Mouse (Mus musculus) limb, embryonic 10.5 days (tissue): ENCODE measurements around the gene Polr3gl. TPM values are rescaled to one million over a fixed set of nuclear protein-coding genes. Genes with fewer than 3 reads are reported as not detected.

Experiments used
- DNase-seq: peaks from one replicate; pipeline ENCODE4 v3.0.0-alpha.2; 2017; ENCODE audit warnings: low spot score
- H3K27ac ChIP-seq: fragments of 300-500 bp; sonication (generic); 2 replicates; pipeline ENCODE4 v1.5.1; 2016; ENCODE audit warnings: mild to moderate bottlenecking
- H3K27me3 ChIP-seq: fragments of 300-500 bp; sonication (generic); 2 replicates; pipeline ENCODE4 v1.6.1; 2016; ENCODE audit warnings: low read depth, mild to moderate bottlenecking; ENCODE audit not compliant: poor library complexity, severe bottlenecking
- H3K36me3 ChIP-seq: fragments of 300-500 bp; sonication (generic); 2 replicates; pipeline ENCODE4 v1.6.1; 2016; ENCODE audit warnings: mild to moderate bottlenecking, moderate library complexity
- H3K4me1 ChIP-seq: fragments of 300-500 bp; sonication (generic); 2 replicates; pipeline ENCODE4 v1.6.1; 2016
- H3K4me3 ChIP-seq: fragments of 300-500 bp; sonication (generic); 2 replicates; pipeline ENCODE4 v1.5.1; 2016; ENCODE audit warnings: mild to moderate bottlenecking, moderate library complexity
- H3K9me3 ChIP-seq: fragments of 300-500 bp; sonication (generic); replicated peaks from 2 replicates; pipeline ENCODE4 v1.6.1; 2016; ENCODE audit warnings: mild to moderate bottlenecking
- WGBS: fragments of 180-500 bp; shearing (Covaris S2); methylation state at CpG from one replicate; pipeline ENCODE4 v1.1.7; 2016; 5-methylcytosine and 5-hydroxymethylcytosine counted together
- polyA plus RNA-seq: library from polyadenylated mRNA; unstranded; fragments of >200 nt; fragmentation: Nextera tagmentation; extraction: Ambion mirVana; gene quantifications from 2 replicates; pipeline ENCODE4 v1.2.1, GENCODE M21; 2016

Polr3gl gene
- polyA plus RNA-seq, 1 experiment from 2014 or later, result 42.1 TPM

- peaks cover 19% of the 10 kb centered on the region for H3K36me3 ChIP-seq
- WGBS, result 57% methylated on average over 7 of the region's 7 CpGs
- H3K4me1 ChIP-seq, result peaks cover 44% of the 10 kb centered on the region
- H3K9me3 ChIP-seq, result no peaks in the 10 kb centered on the region
- H3K27ac ChIP-seq, result peak overlapping the region; percentile 73
- no peaks in the 10 kb centered on the region for H3K27me3 ChIP-seq
- H3K4me3 ChIP-seq, result no peak overlapping the region
- DNase-seq, result no peak
Observed at GRCm38 (mm10) chr3:96564633-96565032, 29.3 kb downstream of the Polr3gl start.

DNA sequence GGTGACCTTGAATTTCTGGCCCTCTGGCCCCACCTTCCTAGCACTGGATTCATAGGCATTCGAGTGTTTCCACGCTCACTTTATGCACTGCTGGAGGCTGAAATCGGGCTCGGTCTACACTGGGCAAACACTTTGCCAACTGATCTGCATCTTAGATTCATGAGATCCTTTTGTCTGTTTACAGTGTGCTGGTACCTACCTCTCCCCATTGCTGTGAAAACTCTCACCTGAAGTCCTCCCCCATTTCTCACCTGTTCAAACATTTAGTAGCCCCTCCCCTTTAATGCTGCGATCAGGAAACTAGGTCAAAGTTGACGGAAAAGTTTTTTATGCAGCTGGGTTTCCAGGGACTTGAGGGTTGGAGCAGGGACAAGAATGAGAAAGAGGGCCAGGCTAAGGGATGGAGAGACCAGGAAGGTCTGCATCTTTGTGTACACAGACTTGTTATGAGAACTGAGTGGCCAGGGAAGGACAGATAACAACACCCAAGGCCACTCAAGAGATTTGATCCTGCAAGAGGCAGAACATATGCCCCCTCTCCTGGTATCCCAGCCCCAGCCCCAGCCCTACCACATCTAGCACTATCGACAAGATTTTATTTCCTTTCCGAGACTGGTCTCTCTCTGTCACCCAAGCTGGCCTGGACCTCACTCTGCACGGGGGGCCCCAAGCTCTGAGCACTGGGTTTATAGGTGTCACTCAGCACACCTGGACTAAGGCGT lies 29.9 kb downstream of the Polr3gl start:
- no peak for DNase-seq
- H3K36me3 ChIP-seq, result peaks cover 24% of the 10 kb centered on the region
- H3K27ac ChIP-seq, result peak overlapping the region; percentile 73
- H3K4me3 ChIP-seq, result no peak overlapping the region
- 67% methylated on average over 10 of the region's 10 CpGs for WGBS
- no peaks in the 10 kb centered on the region for H3K9me3 ChIP-seq
- H3K27me3 ChIP-seq, result no peaks in the 10 kb centered on the region
- peaks cover 50% of the 10 kb centered on the region for H3K4me1 ChIP-seq

DNA sequence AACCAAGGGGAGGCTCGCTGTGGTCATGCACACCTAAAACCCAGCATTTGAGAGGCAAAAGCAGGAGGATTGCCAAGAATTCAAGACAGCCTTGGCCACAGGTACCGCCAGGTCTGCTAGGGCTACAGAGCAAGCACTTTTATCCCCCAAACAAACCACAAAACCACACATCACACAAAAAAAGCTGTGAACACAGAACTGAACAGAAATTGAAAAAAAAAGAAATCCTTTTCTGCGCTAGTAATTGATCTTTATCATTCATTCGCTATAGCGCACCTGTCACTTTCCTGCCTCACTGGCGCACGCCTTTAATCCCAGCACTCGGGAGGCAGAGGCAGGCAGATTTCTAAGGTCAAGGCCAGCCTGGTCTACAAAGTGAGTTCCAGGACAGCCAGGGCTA lies 30.7 kb downstream of the Polr3gl start:
- Histone ChIP-seq H3K27me3 (no peaks in the 10 kb centered on the region), H3K4me1 (peaks cover 53% of the 10 kb centered on the region), H3K36me3 (peaks cover 24% of the 10 kb centered on the region), H3K9me3 (no peaks in the 10 kb centered on the region), H3K4me3 (no peak overlapping the region), H3K27ac (no peak overlapping the region)
- WGBS, result 97% methylated on average over 8 of the region's 8 CpGs
- DNase-seq, result no peak

GRCm38 (mm10) chr3:96561946-96562681 lies 31.9 kb downstream of the Polr3gl start:
- Histone ChIP-seq H3K27ac (no peak overlapping the region), H3K36me3 (peaks cover 24% of the 10 kb centered on the region), H3K4me3 (no peak overlapping the region), H3K4me1 (peaks cover 53% of the 10 kb centered on the region), H3K9me3 (no peaks in the 10 kb centered on the region), H3K27me3 (no peaks in the 10 kb centered on the region)
- DNase-seq, result no peak
- 72% methylated on average over 10 of the region's 10 CpGs for WGBS

- H3K36me3 ChIP-seq, result peaks cover 24% of the 10 kb centered on the region
- no peaks in the 10 kb centered on the region for H3K9me3 ChIP-seq
- peaks cover 59% of the 10 kb centered on the region for H3K4me1 ChIP-seq
- no peak overlapping the region for H3K27ac ChIP-seq
- H3K4me3 ChIP-seq, result peak overlapping the region; percentile 78; the same call in 1 of the 2 replicates
- no peak for DNase-seq
- H3K27me3 ChIP-seq, result no peaks in the 10 kb centered on the region
- 93% methylated on average over 9 of the region's 9 CpGs for WGBS
Observed at GRCm38 (mm10) chr3:96560881-96561668, 32.9 kb downstream of the Polr3gl start.

- WGBS, result 92% methylated on average over 23 of the region's 23 CpGs
- H3K9me3 ChIP-seq, result no peaks in the 10 kb centered on the region
- H3K27me3 ChIP-seq, result no peaks in the 10 kb centered on the region
- no peak for DNase-seq
- H3K27ac ChIP-seq, result 0 out of 2 replicates have a peak overlapping the region, but pooled peaks have one; percentile 10
- H3K4me1 ChIP-seq, result peaks cover 66% of the 10 kb centered on the region
- peaks cover 24% of the 10 kb centered on the region for H3K36me3 ChIP-seq
- H3K4me3 ChIP-seq, result peak overlapping the region; percentile 78
Observed at GRCm38 (mm10) chr3:96559911-96560850, 33.8 kb downstream of the Polr3gl start.

GRCm38 (mm10) chr3:96559398-96559910 lies 34.5 kb downstream of the Polr3gl start:
- H3K27me3 ChIP-seq, result no peaks in the 10 kb centered on the region
- no peaks in the 10 kb centered on the region for H3K9me3 ChIP-seq
- peaks cover 24% of the 10 kb centered on the region for H3K36me3 ChIP-seq
- peak overlapping the region; percentile 78 for H3K4me3 ChIP-seq
- 88% methylated on average over 12 of the region's 12 CpGs for WGBS
- no peak for DNase-seq
- peaks cover 63% of the 10 kb centered on the region for H3K4me1 ChIP-seq
- 0 out of 2 replicates have a peak overlapping the region, but pooled peaks have one; percentile 10 for H3K27ac ChIP-seq

- DNase-seq, result no peak
- H3K4me1 ChIP-seq, result peaks cover 56% of the 10 kb centered on the region
- H3K27me3 ChIP-seq, result no peaks in the 10 kb centered on the region
- peaks cover 24% of the 10 kb centered on the region for H3K36me3 ChIP-seq
- H3K4me3 ChIP-seq, result peak overlapping the region; percentile 78
- 61% methylated on average over 10 of the region's 10 CpGs for WGBS
- no peaks in the 10 kb centered on the region for H3K9me3 ChIP-seq
- peak overlapping the region; percentile 90 for H3K27ac ChIP-seq
Observed at GRCm38 (mm10) chr3:96558668-96559196, 35.2 kb downstream of the Polr3gl start.

DNA sequence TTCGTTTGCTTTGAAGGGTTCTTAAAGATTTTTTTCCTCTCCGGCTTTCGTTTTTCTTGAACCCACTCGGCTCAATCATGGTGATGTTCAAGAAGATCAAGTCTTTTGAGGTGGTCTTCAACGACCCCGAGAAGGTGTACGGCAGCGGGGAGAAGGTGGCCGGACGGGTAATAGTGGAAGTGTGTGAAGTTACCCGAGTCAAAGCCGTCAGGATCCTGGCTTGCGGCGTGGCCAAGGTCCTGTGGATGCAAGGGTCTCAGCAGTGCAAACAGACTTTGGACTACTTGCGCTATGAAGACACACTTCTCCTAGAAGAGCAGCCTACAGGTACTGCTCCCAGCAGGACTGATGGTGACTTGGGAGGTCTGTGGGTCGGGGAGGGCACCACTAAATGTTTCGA lies 35.8 kb downstream of the Polr3gl start:
- Histone ChIP-seq H3K27me3 (no peaks in the 10 kb centered on the region), H3K4me1 (peaks cover 55% of the 10 kb centered on the region), H3K36me3 (peaks cover 24% of the 10 kb centered on the region), H3K4me3 (peak overlapping the region; percentile 78), H3K27ac (peak overlapping the region; percentile 90), H3K9me3 (no peaks in the 10 kb centered on the region)
- DNase-seq, result peak; percentile 61
- WGBS, result 1% methylated on average over 17 of the region's 17 CpGs

DNA sequence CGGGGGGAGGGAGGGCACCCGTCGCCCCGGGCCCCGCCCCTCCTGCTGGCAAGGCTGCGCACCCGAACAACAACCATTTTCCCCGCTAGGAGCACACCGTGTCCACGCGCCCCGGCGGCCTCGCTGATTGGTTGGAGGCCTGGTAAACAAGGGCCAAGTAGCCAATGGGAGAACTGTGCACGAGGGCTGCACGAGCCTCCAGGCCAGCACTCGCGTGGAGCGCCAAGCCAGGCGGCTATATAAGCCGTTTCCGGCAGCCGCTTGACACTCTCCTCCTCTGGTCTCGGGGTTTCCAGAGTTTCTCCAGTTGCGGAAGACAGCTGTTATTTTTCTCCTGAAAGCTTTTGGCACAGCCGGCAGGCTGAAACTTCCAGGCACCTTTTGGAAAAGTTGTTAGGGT lies 36.3 kb downstream of the Polr3gl start, which contains the start of gene Txnip:
TSS of gene Txnip (plus strand) at position 264 of the 400 bp plus-strand sequence.
- peak within 1 kb of the TSS; percentile 90 for H3K27ac ChIP-seq
- peaks cover 24% of the 10 kb centered on the region for H3K36me3 ChIP-seq
- peak within 1 kb of the TSS; percentile 78 for H3K4me3 ChIP-seq
- H3K27me3 ChIP-seq, result no peaks in the 10 kb centered on the region
- DNase-seq, result peak; percentile 100
- under 1% methylated on average over 26 of the region's 26 CpGs for whole genome bisulfite sequencing
- no peaks in the 10 kb centered on the region for H3K9me3 ChIP-seq
- H3K4me1 ChIP-seq, result peaks cover 55% of the 10 kb centered on the region
